Mouse (Mus musculus): Measurements from ENCODE around the gene Dpp6.
A peak's percentile ranks its signal among the peaks of the same experiment; 100 is the strongest.

Dpp6 gene

GRCm38 (mm10) chr5:26969941-26970590 is 153.1 kb downstream of the Dpp6 start:
- DNase-seq: no peak

DNA sequence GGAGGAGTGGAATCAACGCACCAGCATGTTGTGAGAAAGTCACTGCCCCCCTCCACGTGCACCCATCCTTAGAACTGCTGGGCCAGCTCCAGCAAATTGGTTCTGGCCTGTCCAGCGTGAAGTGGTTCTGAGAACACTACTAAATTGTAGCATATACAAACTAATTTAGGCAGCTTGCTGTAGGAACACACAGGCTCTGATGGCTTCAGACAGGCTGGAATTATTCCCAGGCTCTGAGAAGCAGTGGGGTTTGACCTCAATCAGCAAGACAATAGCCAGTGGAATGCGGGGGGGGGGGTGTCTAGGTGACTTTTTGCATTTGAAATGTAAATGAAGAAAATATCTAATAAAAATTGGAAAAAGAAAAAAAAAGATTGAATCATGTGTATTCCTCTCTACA is 156.2 kb downstream of the Dpp6 start:
- no peak for DNase-seq

DNA sequence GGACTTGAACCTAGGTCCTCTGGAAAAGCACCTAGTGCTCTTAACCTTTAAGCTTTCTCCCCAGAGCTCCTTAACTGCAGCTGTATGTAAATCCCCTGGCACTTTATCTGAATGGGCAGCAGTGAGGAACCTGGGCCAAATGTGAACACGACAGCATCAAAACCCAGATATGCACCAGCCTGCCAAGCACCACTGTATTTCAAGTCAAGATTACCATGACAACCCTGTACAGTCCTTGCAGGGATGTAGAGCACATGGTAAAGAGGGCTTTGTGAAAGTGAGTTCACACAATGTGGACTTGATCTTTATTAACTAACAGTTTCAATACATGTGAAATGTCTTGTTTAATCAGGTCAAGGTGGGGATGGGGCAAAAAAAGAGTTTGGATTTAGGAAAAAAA is 162.3 kb downstream of the Dpp6 start:
- DNase-seq: no peak

DNA sequence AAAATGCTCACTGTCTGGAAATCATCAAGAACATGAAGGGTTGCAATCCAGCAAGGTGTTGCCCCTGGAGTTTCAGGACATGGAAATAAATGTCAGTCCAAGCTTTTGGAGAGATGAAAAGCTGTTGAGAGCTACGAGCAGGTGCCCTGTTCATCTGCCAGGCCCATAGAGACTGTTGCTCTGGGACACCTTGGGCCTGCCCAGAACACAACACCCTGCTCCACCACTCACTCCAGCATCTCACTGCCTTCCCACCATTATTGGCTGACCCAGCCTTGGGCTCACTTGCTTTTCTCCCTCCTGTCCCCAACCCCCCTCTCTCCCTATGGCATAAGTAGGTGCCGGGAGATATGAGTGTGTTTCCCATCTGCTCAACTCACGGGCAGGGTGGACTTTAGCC is 162.8 kb downstream of the Dpp6 start:
- no peak for DNase-seq

DNA sequence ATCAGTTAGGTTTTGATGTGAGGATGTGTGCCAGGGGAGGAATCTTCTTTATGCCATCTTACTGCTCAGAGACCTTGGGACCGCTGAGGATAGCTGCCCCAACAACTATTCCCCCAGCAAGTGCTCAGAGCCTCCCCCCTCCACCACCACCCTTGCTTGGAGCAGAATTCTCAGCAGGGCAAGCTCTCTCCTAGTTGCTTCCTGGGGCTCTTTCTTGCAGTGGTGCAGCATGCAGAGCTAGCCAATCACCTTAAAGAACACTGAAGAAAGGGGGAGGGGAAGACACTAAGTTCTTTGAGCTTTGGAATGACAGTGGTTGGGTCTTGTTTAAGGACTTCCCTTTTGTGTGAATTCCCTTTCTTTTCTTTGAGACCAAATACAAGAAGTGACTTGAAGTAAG is 168.1 kb downstream of the Dpp6 start:
- DNase-seq: no peak

DNA sequence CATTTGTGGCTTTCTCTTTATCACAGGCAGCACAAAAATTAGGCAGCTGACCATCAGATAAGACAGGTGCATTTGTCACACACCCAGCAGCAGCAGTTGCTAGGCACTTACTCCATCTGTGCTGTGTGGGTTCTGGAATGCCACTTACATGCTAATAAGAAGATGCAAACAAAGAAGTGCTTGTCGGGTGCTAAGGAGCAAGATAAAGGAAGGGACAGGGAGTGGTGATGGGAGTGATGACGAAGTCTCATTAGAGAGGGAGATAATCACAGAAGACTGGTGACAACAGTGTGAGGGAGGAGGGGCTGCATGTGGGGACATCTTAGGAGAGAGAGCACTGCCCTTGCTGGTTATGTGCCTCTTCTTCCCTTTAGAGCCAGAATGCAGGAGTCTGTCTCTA is 174.6 kb downstream of the Dpp6 start:
- no peak for DNase-seq

- DNase-seq: no peak
Observed at GRCm38 (mm10) chr5:27003537-27003936, 186.5 kb downstream of the Dpp6 start.

DNA sequence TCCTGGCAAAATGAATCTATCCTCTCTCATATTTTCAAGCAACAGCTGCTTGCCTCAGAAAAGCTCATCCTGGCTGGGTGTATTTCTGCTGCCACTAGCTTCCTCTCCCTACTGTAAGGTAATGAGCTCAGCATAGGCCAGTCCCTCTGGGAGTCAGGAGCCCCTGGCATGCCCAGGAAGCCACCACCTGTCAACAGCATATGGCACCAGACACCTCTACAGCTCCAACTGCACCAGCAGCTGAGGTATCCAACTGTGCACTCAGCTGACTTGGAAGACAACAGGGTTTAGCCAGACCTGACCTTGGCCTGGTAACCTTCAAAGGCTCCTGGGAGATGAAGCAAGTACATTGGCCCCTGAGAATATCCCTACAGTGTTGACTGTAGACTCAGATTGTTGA is 192.2 kb downstream of the Dpp6 start:
- no peak for DNase-seq

- no peak for DNase-seq
Observed at GRCm38 (mm10) chr5:27010582-27010981, 193.6 kb downstream of the Dpp6 start.

DNA sequence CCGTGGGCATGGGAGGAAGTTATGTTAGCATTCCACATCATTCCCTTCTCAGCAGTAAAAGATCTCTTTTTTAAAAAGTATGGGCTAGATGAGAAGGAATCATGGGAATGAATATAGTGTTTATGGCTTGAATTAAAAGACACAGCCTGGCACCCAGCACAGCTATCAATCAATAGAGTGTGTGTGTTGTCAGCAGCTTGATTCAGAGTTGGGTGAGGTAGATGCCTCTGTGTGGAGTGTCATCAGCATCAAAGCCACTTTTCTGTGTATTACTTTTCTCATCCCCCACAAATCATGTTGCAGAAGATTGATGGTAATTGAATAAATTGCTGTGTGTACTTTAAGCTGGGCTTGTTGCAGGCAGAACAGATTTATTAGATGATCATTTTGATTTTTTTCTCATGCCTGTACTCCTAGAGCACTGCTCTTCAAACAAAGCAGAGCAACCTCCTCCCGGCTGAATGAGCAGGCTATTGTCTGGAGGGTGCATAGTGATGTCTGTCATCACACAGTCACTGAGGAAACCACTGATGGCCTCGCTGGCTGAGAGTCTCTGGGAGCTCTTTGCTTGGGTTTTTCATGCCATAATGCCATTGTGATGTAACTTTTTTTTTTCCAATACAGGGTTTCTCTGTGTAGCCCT is 201.4 kb downstream of the Dpp6 start:
- DNase-seq: no peak

GRCm38 (mm10) chr5:27028611-27029010 is 211.6 kb downstream of the Dpp6 start:
- DNase-seq: no peak

DNA sequence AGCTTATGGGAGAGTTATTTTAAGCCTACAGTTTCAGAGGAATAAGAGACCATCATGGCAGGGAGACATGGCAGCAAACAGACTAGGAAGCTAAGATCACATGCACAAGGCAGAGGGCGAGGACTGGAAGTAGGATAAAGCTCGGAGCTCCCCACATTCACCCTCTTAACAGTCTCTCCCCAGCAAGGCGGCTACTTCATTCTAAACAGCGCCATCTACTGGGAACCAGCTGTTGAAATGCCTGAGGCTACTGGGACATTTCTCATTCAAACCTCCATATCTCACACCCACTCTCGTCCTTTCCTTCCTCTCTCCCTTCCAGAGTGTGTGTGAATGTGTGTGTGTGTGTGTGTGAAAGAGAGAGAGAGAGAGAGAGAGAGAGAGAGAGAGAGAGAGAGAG is 212.8 kb downstream of the Dpp6 start:
- DNase-seq: no peak

- DNase-seq: no peak
Observed at GRCm38 (mm10) chr5:27034858-27035257, 217.9 kb downstream of the Dpp6 start.

- no peak for DNase-seq
Observed at GRCm38 (mm10) chr5:27035291-27035690, 218.3 kb downstream of the Dpp6 start.

DNA sequence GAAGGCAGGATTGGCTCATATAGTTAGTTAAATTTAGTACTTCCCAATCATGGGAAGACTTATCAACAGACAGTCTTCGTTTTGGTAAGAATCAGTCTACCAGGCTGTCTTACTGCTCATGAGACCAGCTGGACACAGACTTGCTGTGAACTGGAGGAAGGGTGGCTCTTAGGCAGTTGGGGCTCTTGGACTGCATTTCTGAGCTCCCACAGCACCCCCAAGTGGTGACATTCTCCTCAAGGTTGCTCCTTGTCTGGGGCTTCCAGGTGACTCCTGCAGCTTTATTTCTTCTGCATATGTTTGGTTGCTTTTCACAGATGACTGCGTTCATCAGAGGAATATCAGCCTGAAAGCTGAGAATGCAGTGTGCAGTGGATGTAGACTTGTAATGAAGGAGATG is 218.9 kb downstream of the Dpp6 start:
- DNase-seq: no peak

- DNase-seq: no peak
Observed at GRCm38 (mm10) chr5:27037796-27038195, 220.8 kb downstream of the Dpp6 start.

- DNase-seq: no peak
Observed at GRCm38 (mm10) chr5:27048167-27048566, 231.2 kb downstream of the Dpp6 start.

- no peak for DNase-seq
Observed at GRCm38 (mm10) chr5:27048926-27049325, 231.9 kb downstream of the Dpp6 start.

- no peak for DNase-seq
Observed at GRCm38 (mm10) chr5:27049341-27050091, 232.5 kb downstream of the Dpp6 start.

GRCm38 (mm10) chr5:27051250-27051649 is 234.2 kb downstream of the Dpp6 start:
- DNase-seq: no peak

- no peak for DNase-seq
Observed at GRCm38 (mm10) chr5:27052441-27052840, 235.4 kb downstream of the Dpp6 start.

- peak; percentile 28 for DNase-seq
Observed at GRCm38 (mm10) chr5:27056436-27056835, 239.4 kb downstream of the Dpp6 start.

DNA sequence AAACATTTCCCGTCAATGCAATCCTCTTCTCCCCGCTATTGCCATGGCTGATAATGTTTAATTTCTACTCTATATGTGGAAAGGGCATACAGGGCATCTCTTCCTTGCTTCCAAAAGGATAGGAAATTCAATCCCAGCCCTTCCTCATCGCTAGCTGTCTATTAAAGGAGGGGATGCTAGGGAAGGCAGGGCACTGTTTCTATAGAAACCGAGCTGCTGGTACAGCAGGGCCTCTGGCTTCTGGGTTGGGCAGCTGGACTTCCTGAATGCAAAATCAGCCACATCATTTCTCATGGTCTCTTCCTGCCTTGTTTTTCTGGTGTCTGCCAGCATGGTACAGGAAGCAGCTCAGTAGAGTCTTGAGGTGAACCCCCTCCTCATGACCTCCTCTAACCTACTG is 243.1 kb downstream of the Dpp6 start:
- DNase-seq: no peak

DNA sequence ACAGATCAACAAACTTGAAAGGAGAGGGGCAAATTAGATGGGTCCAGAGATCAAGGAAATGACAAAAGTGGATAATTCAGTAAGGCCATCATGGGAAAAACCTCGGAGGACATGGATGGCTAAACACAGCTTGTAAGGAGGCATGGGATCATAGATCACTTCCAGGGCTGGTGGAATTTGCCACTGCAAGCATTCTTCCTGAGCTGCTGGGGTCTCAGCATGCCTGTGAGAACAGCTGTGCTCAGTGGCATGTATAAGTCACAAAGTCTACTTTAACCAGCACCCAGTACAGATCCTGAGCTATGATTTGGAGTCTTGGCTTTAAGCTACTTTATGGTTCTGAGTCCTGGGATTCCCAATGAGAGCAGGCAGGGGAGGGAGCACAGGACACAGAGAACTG is 246.9 kb downstream of the Dpp6 start:
- peak; percentile 55 for DNase-seq

Measured in kidney, adult 11 months (tissue).